Mouse (Mus musculus) kidney, adult 2 months (tissue): ENCODE results near the gene Atp8b3. TPM values are rescaled to one million over a fixed set of nuclear protein-coding genes. Genes with fewer than 3 reads are reported as not detected.

Source experiments
- DNase-seq: peaks from one replicate; pipeline ENCODE4 v3.0.0; 2021
- H3K27ac ChIP-seq: fragments of 200-500 bp; 2 replicates; pipeline ENCODE4 v1.5.1; 2012; ENCODE audit warnings: low read depth, low read length, control low read depth, inconsistent platforms; ENCODE audit not compliant: insufficient read depth
- H3K27me3 ChIP-seq: fragments of 200-500 bp; replicated peaks from 2 replicates; pipeline ENCODE4 v1.6.1; 2012; ENCODE audit warnings: mild to moderate bottlenecking, moderate library complexity, low read length, inconsistent platforms; ENCODE audit not compliant: control insufficient read depth, insufficient read depth
- H3K36me3 ChIP-seq: fragments of 200-500 bp; 2 replicates; pipeline ENCODE4 v1.6.1; 2012; ENCODE audit warnings: mild to moderate bottlenecking, moderate library complexity, low read length, inconsistent platforms; ENCODE audit not compliant: control insufficient read depth, insufficient read depth
- H3K4me1 ChIP-seq: fragments of 200-500 bp; 2 replicates; pipeline ENCODE4 v1.6.1; 2011; ENCODE audit warnings: low read length; ENCODE audit not compliant: control insufficient read depth, insufficient read depth
- H3K4me3 ChIP-seq: fragments of 200-500 bp; 2 replicates; pipeline ENCODE4 v1.5.1; 2011; ENCODE audit warnings: mild to moderate bottlenecking, low read depth, low read length, control low read depth; ENCODE audit not compliant: insufficient read depth
- CTCF ChIP-seq: fragments of 200-500 bp; conservative IDR thresholded peaks from 2 replicates; pipeline ENCODE4 v1.5.1; 2011; ENCODE audit warnings: low read depth, mild to moderate bottlenecking, control low read depth, low read length, moderate library complexity, mixed read lengths; ENCODE audit not compliant: insufficient read depth, insufficient read length
- POLR2A ChIP-seq: fragments of 200-500 bp; IDR thresholded peaks from one replicate; pipeline ENCODE4 v1.6.1; 2011; ENCODE audit warnings: low read depth, low read length, control low read depth
- WGBS: fragments of 180-500 bp; shearing (Covaris S2); methylation state at CpG from one replicate; pipeline ENCODE4 v1.1.7; 2018; 5-methylcytosine and 5-hydroxymethylcytosine counted together
- polyA plus RNA-seq: library from polyadenylated mRNA; depleted of rRNA; stranded (reverse); fragments of >200 nt; gene quantifications from 2 replicates; pipeline ENCODE4 v1.2.3, GENCODE M21; 2012

The Atp8b3 gene
- polyA plus RNA-seq, 1 experiment: 0.17 TPM

DNA sequence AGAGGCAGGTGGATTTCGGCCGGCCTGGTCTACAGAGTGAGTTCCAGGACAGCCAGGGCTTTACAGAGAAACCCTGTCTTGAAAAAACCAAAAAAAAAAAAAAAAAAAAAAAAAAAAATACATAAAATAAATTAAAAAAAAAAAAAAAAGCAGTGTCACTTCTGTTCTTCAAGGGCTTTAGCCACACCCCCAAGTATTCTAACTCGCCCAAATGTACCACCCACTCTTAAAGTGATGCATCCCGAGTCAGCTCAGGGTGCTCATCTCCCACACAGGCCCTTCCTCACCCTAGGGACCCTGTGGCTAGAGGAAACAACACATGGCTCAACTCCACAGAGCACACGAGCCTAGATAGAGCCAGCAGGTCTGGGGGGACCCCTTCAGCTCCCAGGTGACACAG lies 44.1 kb upstream of the Atp8b3 start:
- WGBS: 87% methylated on average over 5 of the region's 5 CpGs
- H3K4me1 ChIP-seq: peaks cover 24% of the 10 kb centered on the region
- no peaks in the 10 kb centered on the region for H3K27me3 ChIP-seq
- TF ChIP-seq CTCF: no peak
- TF ChIP-seq POLR2A: no peak
- H3K36me3 ChIP-seq: no peaks in the 10 kb centered on the region
- no peak overlapping the region for H3K27ac ChIP-seq
- no peak overlapping the region for H3K4me3 ChIP-seq
- no peak for DNase-seq

DNA sequence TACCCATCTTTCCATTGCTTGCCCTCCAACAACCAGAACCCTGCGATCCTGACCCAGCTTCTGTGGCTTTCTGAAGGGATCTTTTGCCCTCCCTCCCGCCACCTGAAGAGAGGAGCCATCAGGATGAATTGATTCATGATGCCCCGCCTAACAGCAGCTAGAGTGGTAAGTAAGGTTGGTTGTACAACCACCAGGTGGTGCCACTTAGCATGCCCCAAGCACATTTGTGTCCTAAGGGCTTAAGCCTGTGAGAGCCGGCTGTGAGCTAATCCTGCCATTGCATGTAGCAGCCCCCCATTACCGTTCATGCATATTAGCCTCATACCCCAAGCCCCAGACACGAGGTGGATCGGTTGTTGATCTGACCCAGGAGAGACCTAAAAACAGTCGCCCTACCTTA lies 40.0 kb upstream of the Atp8b3 start:
- 5% methylated on average over 8 of the region's 8 CpGs for WGBS
- DNase-seq: peak; percentile 75
- H3K27ac ChIP-seq: peak overlapping the region; percentile 48
- no peak overlapping the region for H3K4me3 ChIP-seq
- TF ChIP-seq POLR2A (no peak), CTCF (peak; percentile 80)
- no peaks in the 10 kb centered on the region for H3K27me3 ChIP-seq
- no peaks in the 10 kb centered on the region for H3K36me3 ChIP-seq
- peaks cover 12% of the 10 kb centered on the region for H3K4me1 ChIP-seq

DNA sequence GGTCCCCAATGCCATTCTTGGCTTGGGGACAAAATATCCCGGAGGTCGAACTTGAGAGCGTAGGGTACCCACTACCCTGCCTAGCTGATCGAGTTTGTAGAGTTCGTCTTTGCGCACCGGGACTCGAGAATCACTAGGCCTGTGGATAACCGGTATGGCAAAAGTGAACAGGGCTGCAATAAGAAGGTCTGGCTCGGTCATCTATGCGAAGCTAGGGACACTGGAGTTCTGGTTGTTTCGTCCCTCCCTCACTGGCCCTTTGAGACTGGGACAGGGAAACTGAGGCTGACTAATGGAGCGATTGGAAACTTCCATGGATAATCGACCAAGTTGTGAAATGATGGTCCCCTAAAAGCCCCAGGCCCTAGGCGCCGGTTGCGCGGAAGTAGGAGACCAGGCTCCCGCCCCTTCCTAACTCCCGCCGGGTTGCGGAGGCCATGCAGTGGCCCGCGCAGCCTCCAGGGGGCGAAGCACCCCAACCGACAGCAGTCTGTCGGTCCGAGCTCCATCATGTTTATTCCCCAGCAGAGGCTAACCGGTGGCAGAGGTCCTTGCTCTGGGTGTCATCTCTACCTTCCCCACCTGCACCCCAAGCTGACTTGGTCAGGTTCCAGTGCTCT lies 39.3 kb upstream of the Atp8b3 start:
- Histone ChIP-seq H3K36me3 (no peaks in the 10 kb centered on the region), H3K27me3 (no peaks in the 10 kb centered on the region), H3K4me3 (peak overlapping the region; percentile 74), H3K27ac (peak overlapping the region; percentile 69), H3K4me1 (peaks cover 11% of the 10 kb centered on the region)
- peak; percentile 90 for DNase-seq
- no peak for TF ChIP-seq POLR2A
- peak; percentile 80 for TF ChIP-seq CTCF
- WGBS: under 1% methylated on average over 29 of the region's 29 CpGs

DNA sequence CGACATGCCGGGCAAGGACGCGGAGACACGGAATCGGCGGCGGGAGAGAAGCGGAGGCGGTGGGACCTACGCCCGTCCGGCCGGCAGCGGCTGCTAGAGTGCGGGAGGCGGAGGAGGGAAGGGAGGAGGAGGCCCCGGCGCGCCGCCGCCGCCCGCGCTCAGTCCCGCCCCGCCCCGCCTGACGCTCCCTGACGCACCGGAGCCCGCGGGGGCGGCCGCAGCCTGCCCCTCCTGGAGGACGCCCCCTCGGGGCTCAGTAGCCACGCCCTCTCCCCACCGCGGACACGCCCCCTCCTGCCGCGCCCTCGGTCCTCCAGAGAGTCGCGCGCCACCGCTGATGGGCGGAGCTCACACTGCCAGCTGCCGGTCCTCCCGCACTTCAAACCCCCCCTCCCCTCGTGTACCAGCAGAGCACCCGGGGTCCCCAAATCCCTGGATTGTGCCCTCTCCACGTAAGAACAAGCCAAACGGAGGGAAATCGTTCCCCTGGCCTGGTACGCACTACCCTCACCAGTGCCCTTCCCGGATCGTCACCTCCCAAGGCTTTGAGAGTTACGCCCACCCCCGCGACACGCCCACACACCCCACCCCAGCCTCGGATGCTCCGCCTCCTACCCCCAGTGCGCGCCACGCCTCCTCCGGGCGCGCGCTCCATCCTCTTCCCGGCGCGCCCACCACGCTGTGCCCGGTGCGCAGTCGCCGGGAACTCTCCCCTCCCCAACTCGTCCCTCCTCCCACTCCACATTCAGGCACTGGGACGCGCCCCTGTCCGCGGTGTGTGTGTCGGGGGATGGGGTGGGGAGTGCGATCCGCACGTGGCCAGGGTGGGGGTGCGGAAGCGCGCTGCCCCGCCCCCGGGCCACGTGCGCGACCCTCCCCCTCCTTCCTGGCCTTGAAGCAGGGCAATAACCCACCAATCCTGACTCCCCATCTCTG lies 38.5 kb upstream of the Atp8b3 start, which contains the start of gene Klf16:
TSS of gene Klf16 (minus strand) at position 127 of the 936 bp plus-strand sequence.
- H3K4me3 ChIP-seq: peak within 1 kb of the TSS; percentile 84
- peaks cover 11% of the 10 kb centered on the region for H3K4me1 ChIP-seq
- TF ChIP-seq POLR2A (peak; percentile 59), CTCF (no peak)
- 1% methylated on average over 87 of the region's 97 CpGs for WGBS
- no peaks in the 10 kb centered on the region for H3K27me3 ChIP-seq
- peak; percentile 99 for DNase-seq
- no peaks in the 10 kb centered on the region for H3K36me3 ChIP-seq
- peak within 1 kb of the TSS; percentile 93 for H3K27ac ChIP-seq

DNA sequence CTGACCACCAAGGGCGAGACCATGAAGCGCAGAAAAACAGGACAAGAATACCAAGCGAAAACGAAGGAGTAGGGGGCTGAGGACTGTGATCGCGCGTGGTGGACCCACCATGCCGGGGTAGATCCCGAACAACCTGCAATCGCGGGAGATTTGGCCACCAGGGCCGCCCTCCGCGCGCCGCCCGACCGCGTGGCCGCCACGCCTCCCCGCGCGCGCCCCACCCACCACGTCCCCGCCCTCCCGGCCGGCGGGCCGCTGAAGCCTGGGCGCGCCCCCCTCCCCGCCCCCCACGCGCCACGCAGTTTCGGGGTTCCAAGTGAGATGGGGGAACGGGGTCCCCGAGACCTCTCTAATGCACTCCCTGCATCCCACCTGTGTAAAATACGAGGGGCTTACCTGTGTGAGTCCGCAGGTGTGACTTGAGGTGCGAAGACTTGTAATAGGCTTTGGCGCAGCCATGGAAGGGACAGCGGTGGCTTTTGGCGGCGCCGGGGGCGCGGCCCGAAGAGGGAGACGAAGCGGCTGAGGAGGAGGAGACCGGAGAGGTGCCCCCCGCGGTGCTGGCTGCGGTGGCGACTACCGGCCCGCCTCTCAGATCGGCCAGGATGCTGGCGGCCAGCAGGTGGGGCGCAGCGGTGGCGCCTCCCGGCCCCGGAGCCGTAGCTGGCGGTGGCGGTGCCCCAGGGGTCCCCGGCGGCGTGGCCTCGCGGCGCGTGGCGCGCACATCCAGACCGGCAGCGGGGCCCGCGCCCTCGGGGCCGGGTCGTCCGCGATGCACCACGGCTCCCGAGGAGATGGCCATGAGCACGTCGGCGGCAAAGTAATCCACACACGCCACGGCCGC lies 37.6 kb upstream of the Atp8b3 start:
- peak overlapping the region; percentile 84 for H3K4me3 ChIP-seq
- WGBS: under 1% methylated on average over 91 of the region's 96 CpGs
- no peaks in the 10 kb centered on the region for H3K27me3 ChIP-seq
- H3K27ac ChIP-seq: peak overlapping the region; percentile 65; the same call in 1 of the 2 replicates
- H3K36me3 ChIP-seq: no peaks in the 10 kb centered on the region
- TF ChIP-seq POLR2A (no peak), CTCF (no peak)
- H3K4me1 ChIP-seq: peaks cover 11% of the 10 kb centered on the region
- peak; percentile 55 for DNase-seq

DNA sequence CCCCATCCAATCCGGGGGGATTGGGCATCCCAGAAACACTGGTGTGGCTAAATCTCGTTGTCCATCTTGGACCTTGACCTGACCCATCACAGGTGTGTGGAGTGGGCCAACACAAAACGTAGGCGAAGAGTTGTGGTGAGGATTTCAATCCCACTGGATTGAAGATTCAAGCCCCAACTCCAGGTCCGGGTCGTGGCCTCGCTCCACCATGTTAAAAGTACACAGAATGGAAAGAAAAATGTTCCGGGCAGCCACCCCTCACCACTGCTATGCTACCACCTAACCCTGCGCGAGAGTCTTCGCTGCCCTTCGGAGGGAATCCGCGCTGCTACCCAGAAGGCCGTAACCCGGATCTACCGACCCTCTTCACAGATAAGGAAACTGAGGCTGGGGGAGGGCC lies 37.0 kb upstream of the Atp8b3 start:
- H3K4me1 ChIP-seq: peaks cover 14% of the 10 kb centered on the region
- no peak for TF ChIP-seq POLR2A
- TF ChIP-seq CTCF: no peak
- no peak for DNase-seq
- H3K27ac ChIP-seq: no peak overlapping the region
- H3K4me3 ChIP-seq: peak overlapping the region; percentile 84
- no peaks in the 10 kb centered on the region for H3K27me3 ChIP-seq
- no peaks in the 10 kb centered on the region for H3K36me3 ChIP-seq
- WGBS: 19% methylated on average over 17 of the region's 17 CpGs
